Mouse (Mus musculus) liver, embryonic 13.5 days (tissue): ENCODE data around the gene Lacc1. TPM values are rescaled to one million over a fixed set of nuclear protein-coding genes. Genes with fewer than 3 reads are reported as not detected.
A peak's percentile ranks its signal among the peaks of the same experiment; 100 is the strongest.
"Not testable (repeated sequence)": the region's sequence is repeated elsewhere in the genome, so short reads cannot be mapped to it uniquely, and the experiment has no call there.

Experiments
- ATAC-seq: fragments of 200-750 bp; cut with Nextera tagmentation; 2 replicates; pipeline ENCODE4 v1.8.0; 2017; ENCODE audit warnings: low read depth, mild to moderate bottlenecking, moderate number of reproducible peaks, moderate library complexity
- DNase-seq: peaks from one replicate; pipeline ENCODE4 v3.0.0; 2022
- H3K27ac ChIP-seq: fragments of 300-500 bp; sonication (generic); 2 replicates; pipeline ENCODE4 v1.5.1; 2015; ENCODE audit warnings: moderate library complexity, mild to moderate bottlenecking, inconsistent platforms
- H3K27me3 ChIP-seq: fragments of 300-500 bp; sonication (generic); 2 replicates; pipeline ENCODE4 v1.6.1; 2015; ENCODE audit warnings: mild to moderate bottlenecking, inconsistent platforms
- H3K36me3 ChIP-seq: fragments of 300-500 bp; sonication (generic); 2 replicates; pipeline ENCODE4 v1.6.1; 2015; ENCODE audit warnings: mild to moderate bottlenecking, inconsistent platforms
- H3K4me1 ChIP-seq: fragments of 300-500 bp; sonication (generic); replicated peaks from 2 replicates; pipeline ENCODE4 v1.6.1; 2015; ENCODE audit warnings: inconsistent platforms
- H3K4me2 ChIP-seq: fragments of 300-500 bp; sonication (generic); 2 replicates; pipeline ENCODE4 v1.6.1; 2015; ENCODE audit warnings: inconsistent platforms, mild to moderate bottlenecking, moderate library complexity
- H3K4me3 ChIP-seq: fragments of 300-500 bp; sonication (generic); replicated peaks from 2 replicates; pipeline ENCODE4 v1.5.1; 2015; ENCODE audit warnings: mild to moderate bottlenecking, inconsistent platforms
- H3K9ac ChIP-seq: fragments of 300-500 bp; sonication (generic); 2 replicates; pipeline ENCODE4 v1.6.1; 2015; ENCODE audit warnings: mild to moderate bottlenecking, inconsistent platforms
- H3K9me3 ChIP-seq: fragments of 300-500 bp; sonication (generic); replicated peaks from 2 replicates; pipeline ENCODE4 v1.6.1; 2016; ENCODE audit warnings: inconsistent platforms
- WGBS: fragments of 180-500 bp; shearing (Covaris S2); methylation state at CpG from one replicate; pipeline ENCODE4 v1.1.7; 2015; ENCODE audit not compliant: insufficient replicate concordance; 5-methylcytosine and 5-hydroxymethylcytosine counted together
- polyA plus RNA-seq: library from polyadenylated mRNA; unstranded; fragments of >200 nt; fragmentation: Nextera tagmentation; extraction: Ambion mirVana; gene quantifications from 2 replicates; pipeline ENCODE4 v1.2.1, GENCODE M21; 2015

Gene Lacc1
- polyA plus RNA-seq, 1 experiment from 2014 or later: 5.1 TPM

DNA sequence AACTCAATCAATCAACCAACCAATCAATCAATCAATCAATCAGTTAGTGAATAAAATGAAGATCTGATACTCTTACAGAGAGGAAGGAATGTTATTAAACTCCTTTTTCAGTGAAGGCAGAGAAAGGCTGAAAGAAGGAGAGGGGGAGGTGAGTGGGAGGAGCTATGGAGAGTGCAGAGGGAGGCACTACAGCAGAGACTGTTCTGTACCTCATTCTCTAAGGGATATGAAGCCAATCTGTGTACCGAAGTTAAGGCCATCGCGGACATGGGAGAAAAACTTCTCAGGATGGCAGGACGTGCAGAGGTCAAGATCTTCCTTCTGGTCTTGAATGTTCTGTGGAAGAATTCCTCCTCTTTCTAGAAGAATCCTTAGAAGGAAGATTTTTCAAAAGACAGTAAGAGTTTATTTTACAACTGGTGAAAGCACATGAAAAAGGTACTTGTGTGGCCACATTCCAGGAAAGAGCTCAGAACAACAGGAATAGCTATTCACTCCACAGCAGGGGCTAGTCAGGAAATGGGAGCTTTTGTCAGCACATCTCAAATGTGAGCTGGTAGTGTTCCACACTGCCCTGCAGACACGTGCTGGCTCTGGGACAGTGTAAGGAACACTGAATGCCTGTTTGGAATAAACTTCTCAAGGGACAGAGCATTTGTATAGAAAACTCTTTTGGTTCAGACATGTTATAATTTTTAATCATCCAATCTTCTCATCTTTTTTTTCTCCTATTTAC lies 7.2 kb downstream of the Lacc1 start:
- Histone ChIP-seq H3K9me3 (no peaks in the 10 kb centered on the region), H3K9ac (no peak overlapping the region), H3K4me2 (no peak overlapping the region), H3K27ac (no peak overlapping the region), H3K4me1 (peaks cover 2% of the 10 kb centered on the region; the same call in 1 of the 2 replicates), H3K4me3 (no peak overlapping the region), H3K36me3 (0 out of 2 replicates have a peak, but pooled peaks cover 4% of the 10 kb centered on the region), H3K27me3 (no peaks in the 10 kb centered on the region)
- ATAC-seq (no peak), DNase-seq (no peak)
- 57% methylated on average over 5 of the region's 5 CpGs for WGBS

GRCm38 (mm10) chr14:77024499-77024898 lies 12.2 kb downstream of the Lacc1 start:
- Histone ChIP-seq H3K27me3 (no peaks in the 10 kb centered on the region), H3K27ac (no peak overlapping the region), H3K9me3 (no peaks in the 10 kb centered on the region), H3K4me1 (no peaks in the 10 kb centered on the region), H3K36me3 (no peaks in the 10 kb centered on the region), H3K9ac (no peak overlapping the region), H3K4me2 (no peak overlapping the region), H3K4me3 (no peak overlapping the region)
- DNase-seq (no peak), ATAC-seq (no peak)
- WGBS: 63% methylated on average over 3 of the region's 3 CpGs

DNA sequence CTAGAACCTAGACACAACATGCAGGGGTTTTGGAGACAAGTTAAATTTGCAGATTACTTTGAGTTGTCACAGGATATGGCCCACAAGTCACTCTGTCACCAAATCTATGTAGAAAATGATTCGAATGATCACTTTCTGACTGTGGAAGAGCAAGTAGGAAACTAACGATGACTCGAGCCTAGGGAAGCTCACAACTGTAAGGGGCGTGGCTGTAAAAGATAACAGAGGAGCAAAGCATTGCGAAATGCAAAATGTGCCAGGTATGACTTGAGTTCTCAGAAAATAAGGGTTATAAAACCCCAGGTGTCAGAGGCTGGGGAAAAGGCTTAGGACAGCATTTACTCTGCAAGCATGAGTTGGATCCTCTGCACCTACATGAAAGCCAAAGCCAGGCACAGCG lies 19.5 kb downstream of the Lacc1 start:
- Histone ChIP-seq H3K9me3 (no peaks in the 10 kb centered on the region), H3K9ac (no peak overlapping the region), H3K4me2 (peak overlapping the region; percentile 37), H3K4me1 (peaks cover 8% of the 10 kb centered on the region), H3K27me3 (no peaks in the 10 kb centered on the region), H3K27ac (no peak overlapping the region), H3K4me3 (no peak overlapping the region), H3K36me3 (no peaks in the 10 kb centered on the region)
- ATAC-seq: no peak
- 29% methylated on average over 6 of the region's 6 CpGs for WGBS
- DNase-seq: no peak

DNA sequence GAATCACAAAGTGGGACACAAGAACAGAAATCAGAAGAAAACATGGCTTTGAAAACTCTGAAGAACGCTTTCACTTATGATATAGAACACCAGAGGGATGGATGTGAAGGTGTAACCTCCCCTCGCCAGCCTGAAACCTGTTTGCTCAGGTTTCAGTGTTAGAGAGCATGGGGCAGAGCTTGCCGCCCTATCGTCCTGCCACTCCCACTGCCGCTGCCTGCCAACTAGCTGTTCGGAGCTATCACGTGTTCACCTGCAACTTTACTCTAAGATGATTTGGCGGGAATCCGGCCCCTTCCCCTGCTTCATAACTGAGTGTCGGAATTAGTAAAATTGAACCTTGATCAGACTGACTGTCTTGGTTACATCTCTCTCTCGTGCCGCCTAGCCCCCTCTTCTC lies 19.9 kb downstream of the Lacc1 start:
- H3K9me3 ChIP-seq, H3K27ac ChIP-seq, ATAC-seq, H3K4me1 ChIP-seq, H3K9ac ChIP-seq, H3K36me3 ChIP-seq, H3K27me3 ChIP-seq, H3K4me3 ChIP-seq, DNase-seq: not testable (repeated sequence)
- 47% methylated on average over 12 of the region's 12 CpGs for WGBS
- peak overlapping the region; percentile 37 for H3K4me2 ChIP-seq

GRCm38 (mm10) chr14:77011804-77012203 lies 24.9 kb downstream of the Lacc1 start:
- Histone ChIP-seq H3K27me3 (no peaks in the 10 kb centered on the region), H3K4me2 (no peak overlapping the region), H3K9ac (no peak overlapping the region), H3K9me3 (no peaks in the 10 kb centered on the region), H3K4me3 (no peak overlapping the region), H3K4me1 (0 out of 2 replicates have a peak, but pooled peaks cover under 1% of the 10 kb centered on the region), H3K27ac (no peak overlapping the region), H3K36me3 (no peaks in the 10 kb centered on the region)
- peak; percentile 22 for DNase-seq
- 11% methylated on average over 3 of the region's 3 CpGs for WGBS
- no peak for ATAC-seq

GRCm38 (mm10) chr14:77008238-77008637 lies 28.5 kb downstream of the Lacc1 start:
- peak; percentile 26 for DNase-seq
- Histone ChIP-seq H3K27me3 (no peaks in the 10 kb centered on the region), H3K9me3 (no peaks in the 10 kb centered on the region), H3K4me1 (no peaks in the 10 kb centered on the region), H3K27ac (no peak overlapping the region), H3K9ac (no peak overlapping the region), H3K36me3 (no peaks in the 10 kb centered on the region), H3K4me2 (no peak overlapping the region), H3K4me3 (no peak overlapping the region)
- 15% methylated on average over 3 of the region's 3 CpGs for WGBS
- no peak for ATAC-seq

- Histone ChIP-seq H3K36me3 (no peaks in the 10 kb centered on the region), H3K4me2 (no peak overlapping the region), H3K4me1 (no peaks in the 10 kb centered on the region), H3K4me3 (no peak overlapping the region), H3K27ac (no peak overlapping the region), H3K9ac (no peak overlapping the region), H3K9me3 (no peaks in the 10 kb centered on the region), H3K27me3 (no peaks in the 10 kb centered on the region)
- ATAC-seq: no peak
- no peak for DNase-seq
- 68% methylated on average over 5 of the region's 5 CpGs for WGBS
Measured at GRCm38 (mm10) chr14:77005566-77005965, 31.1 kb downstream of the Lacc1 start.

DNA sequence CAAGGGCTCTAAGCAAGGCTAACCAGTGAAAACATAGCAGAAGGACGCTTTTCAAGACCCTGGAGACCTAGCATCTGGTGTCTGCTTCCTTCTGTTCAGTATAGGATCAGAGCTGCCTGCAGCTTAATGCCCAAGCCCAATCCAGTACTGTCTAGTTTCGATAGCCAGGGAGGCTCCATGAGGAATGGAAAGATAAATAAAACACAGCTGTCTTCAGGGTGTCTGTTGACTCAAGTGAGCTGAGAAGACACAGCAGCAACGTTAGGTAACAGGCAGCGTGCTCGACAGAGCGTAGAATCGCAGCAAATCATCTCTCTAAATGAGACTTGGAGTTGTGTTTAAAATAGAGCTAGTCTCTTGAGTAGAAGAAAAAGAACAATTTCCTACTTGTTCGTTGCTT lies 32.0 kb downstream of the Lacc1 start:
- DNase-seq (no peak), ATAC-seq (no peak)
- Histone ChIP-seq H3K36me3 (no peaks in the 10 kb centered on the region), H3K4me2 (no peak overlapping the region), H3K27ac (no peak overlapping the region), H3K4me3 (no peak overlapping the region), H3K9ac (no peak overlapping the region), H3K9me3 (no peaks in the 10 kb centered on the region), H3K4me1 (no peaks in the 10 kb centered on the region), H3K27me3 (no peaks in the 10 kb centered on the region)
- whole genome bisulfite sequencing: 63% methylated on average over 8 of the region's 8 CpGs

- H3K9me3 ChIP-seq, H3K4me3 ChIP-seq, H3K4me1 ChIP-seq, DNase-seq, H3K27me3 ChIP-seq, H3K4me2 ChIP-seq, H3K9ac ChIP-seq, H3K36me3 ChIP-seq, ATAC-seq, H3K27ac ChIP-seq: not testable (repeated sequence)
- 78% methylated on average over 2 of the region's 2 CpGs for WGBS
Measured at GRCm38 (mm10) chr14:76990351-76990750, 46.4 kb downstream of the Lacc1 start.

- Histone ChIP-seq H3K9ac (no peak overlapping the region), H3K4me3 (no peak overlapping the region), H3K36me3 (no peaks in the 10 kb centered on the region), H3K27ac (no peak overlapping the region), H3K4me2 (no peak overlapping the region), H3K9me3 (no peaks in the 10 kb centered on the region), H3K4me1 (no peaks in the 10 kb centered on the region), H3K27me3 (no peaks in the 10 kb centered on the region)
- ATAC-seq (no peak), DNase-seq (no peak)
- 48% methylated on average over 1 of the region's 1 CpGs for WGBS
Measured at GRCm38 (mm10) chr14:76981781-76982180, 54.9 kb downstream of the Lacc1 start.

DNA sequence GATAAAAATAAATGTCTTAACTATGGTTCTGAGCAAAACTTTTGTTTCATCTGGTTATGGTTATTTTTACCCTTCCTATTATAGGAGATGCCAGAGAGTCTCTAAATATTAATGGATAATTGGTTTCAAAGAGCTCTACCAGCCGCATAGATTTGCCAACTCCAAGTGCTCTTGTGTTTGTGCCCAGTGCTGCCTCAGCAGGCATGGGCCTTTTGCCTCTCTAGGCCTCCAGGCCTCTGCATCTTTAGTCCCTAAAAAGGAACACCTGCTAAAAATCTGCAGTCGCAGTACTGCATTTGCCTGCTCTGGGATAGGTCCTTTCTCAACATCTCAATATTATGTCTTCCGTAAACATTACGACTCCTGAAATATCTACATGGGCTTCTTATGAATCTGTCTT lies 55.5 kb downstream of the Lacc1 start:
- no peaks in the 10 kb centered on the region for H3K27me3 ChIP-seq
- no peaks in the 10 kb centered on the region for H3K36me3 ChIP-seq
- H3K9me3 ChIP-seq: no peaks in the 10 kb centered on the region
- WGBS: 80% methylated on average over 4 of the region's 4 CpGs
- H3K4me1 ChIP-seq: no peaks in the 10 kb centered on the region
- no peak overlapping the region for H3K4me3 ChIP-seq
- H3K9ac ChIP-seq: no peak overlapping the region
- ATAC-seq: no peak
- no peak for DNase-seq
- H3K4me2 ChIP-seq: no peak overlapping the region
- no peak overlapping the region for H3K27ac ChIP-seq

GRCm38 (mm10) chr14:76979569-76979968 lies 57.1 kb downstream of the Lacc1 start:
- no peaks in the 10 kb centered on the region for H3K36me3 ChIP-seq
- no peaks in the 10 kb centered on the region for H3K27me3 ChIP-seq
- ATAC-seq (no peak), DNase-seq (no peak)
- H3K4me3 ChIP-seq: no peak overlapping the region
- no peak overlapping the region for H3K27ac ChIP-seq
- no peaks in the 10 kb centered on the region for H3K9me3 ChIP-seq
- no peaks in the 10 kb centered on the region for H3K4me1 ChIP-seq
- 55% methylated on average over 9 of the region's 9 CpGs for WGBS
- no peak overlapping the region for H3K9ac ChIP-seq
- H3K4me2 ChIP-seq: no peak overlapping the region
